Mouse (Mus musculus) thymus, adult 2 months (tissue): ENCODE measurements around the gene Gpr156.

Experiments used
- CTCF ChIP-seq: fragments of 200-500 bp; IDR thresholded peaks from 2 replicates; pipeline ENCODE4 v1.5.1; 2012; ENCODE audit warnings: mild to moderate bottlenecking, control low read depth, low read length, moderate library complexity, borderline replicate concordance; ENCODE audit not compliant: control insufficient read depth, poor library complexity, insufficient read depth; ENCODE audit errors: extremely low read depth
- POLR2A ChIP-seq: fragments of 200-500 bp; IDR thresholded peaks from 2 replicates; pipeline ENCODE4 v1.6.1; 2012; ENCODE audit warnings: mild to moderate bottlenecking, low read length, control low read depth, moderate library complexity; ENCODE audit not compliant: control insufficient read depth, poor library complexity, insufficient read depth; ENCODE audit errors: extremely low read depth

DNA sequence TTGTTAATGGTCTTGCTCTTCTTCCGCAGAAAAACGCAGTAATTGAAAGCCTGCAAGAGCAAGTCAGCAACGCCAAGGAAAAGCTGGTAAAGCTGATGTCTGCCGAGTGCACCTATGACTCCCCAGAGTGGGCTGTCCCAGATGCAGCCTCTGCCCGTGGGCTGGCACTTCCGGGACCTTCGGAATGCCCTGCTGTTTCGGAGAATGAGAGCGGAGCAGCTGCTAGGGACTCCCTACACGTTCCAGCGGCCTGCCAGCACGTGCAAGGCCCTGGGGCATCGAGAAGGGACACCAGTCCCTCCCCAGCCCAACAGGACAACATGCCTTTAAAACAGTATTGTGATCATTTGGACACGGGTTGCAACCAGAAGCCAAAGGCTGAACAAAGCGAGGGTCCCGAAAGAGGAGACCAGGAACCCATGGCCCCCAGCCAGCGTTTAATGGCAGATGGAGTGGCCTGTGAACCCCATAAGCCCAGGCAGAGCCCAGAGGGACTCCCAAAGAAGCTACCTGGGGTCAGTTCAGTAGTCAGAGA, 88.3 kb downstream of the Gpr156 start:
- TF ChIP-seq POLR2A, result no peak
- TF ChIP-seq CTCF, result no peak
